Mouse (Mus musculus) liver, embryonic 11.5 days (tissue): ENCODE results near the gene Gm20532. TPM values are rescaled to one million over a fixed set of nuclear protein-coding genes. Genes with fewer than 3 reads are reported as not detected.

Experiments used
- ATAC-seq: fragments of 200-750 bp; cut with Nextera tagmentation; replicated peaks from 2 replicates; pipeline ENCODE4 v1.8.0; 2017; ENCODE audit warnings: moderate number of reproducible peaks, mild to moderate bottlenecking, moderate TSS enrichment, moderate library complexity; ENCODE audit not compliant: low FRiP score
- DNase-seq: peaks from one replicate; pipeline ENCODE4 v3.0.0-alpha.2; 2017; ENCODE audit warnings: low spot score
- H3K27ac ChIP-seq: fragments of 300-500 bp; sonication (generic); 2 replicates; pipeline ENCODE4 v1.5.1; 2014; ENCODE audit warnings: mild to moderate bottlenecking, low read depth, low read length, control low read depth
- H3K27me3 ChIP-seq: fragments of 300-500 bp; sonication (generic); replicated peaks from 2 replicates; pipeline ENCODE4 v1.6.1; 2014; ENCODE audit warnings: low read length, mixed read lengths; ENCODE audit not compliant: control insufficient read depth, insufficient read depth
- H3K36me3 ChIP-seq: fragments of 300-500 bp; sonication (generic); 2 replicates; pipeline ENCODE4 v1.6.1; 2014; ENCODE audit warnings: mild to moderate bottlenecking, low read length, moderate library complexity, mixed read lengths; ENCODE audit not compliant: control insufficient read depth, insufficient read depth
- H3K4me1 ChIP-seq: fragments of 300-500 bp; sonication (generic); replicated peaks from 2 replicates; pipeline ENCODE4 v1.6.1; 2014; ENCODE audit warnings: low read length, mixed read lengths; ENCODE audit not compliant: control insufficient read depth, insufficient read depth
- H3K4me2 ChIP-seq: fragments of 300-500 bp; sonication (generic); 2 replicates; pipeline ENCODE4 v1.6.1; 2014; ENCODE audit warnings: mild to moderate bottlenecking, control low read depth, moderate library complexity
- H3K4me3 ChIP-seq: fragments of 300-500 bp; sonication (generic); 2 replicates; pipeline ENCODE4 v1.5.1; 2014; ENCODE audit warnings: low read depth, low read length, control low read depth
- H3K9ac ChIP-seq: fragments of 300-500 bp; sonication (generic); 2 replicates; pipeline ENCODE4 v1.6.1; 2014; ENCODE audit warnings: low read depth, low read length, control low read depth
- H3K9me3 ChIP-seq: fragments of 300-500 bp; sonication (generic); 2 replicates; pipeline ENCODE4 v1.6.1; 2016; ENCODE audit warnings: low read length, inconsistent platforms, mixed read lengths; ENCODE audit not compliant: control insufficient read depth
- WGBS: fragments of 180-500 bp; shearing (Covaris S2); extraction: QIAGEN DNeasy Blood & Tissue Kit; methylation state at CpG from one replicate; pipeline ENCODE4 v1.1.7; 2014; 5-methylcytosine and 5-hydroxymethylcytosine counted together
- polyA plus RNA-seq: library from polyadenylated mRNA; unstranded; fragments of >200 nt; fragmentation: Nextera tagmentation; extraction: Ambion mirVana; gene quantifications from 2 replicates; pipeline ENCODE4 v1.2.1, GENCODE M21; 2014

The Gm20532 gene
- polyA plus RNA-seq, 1 experiment from 2014 or later: not detected

DNA sequence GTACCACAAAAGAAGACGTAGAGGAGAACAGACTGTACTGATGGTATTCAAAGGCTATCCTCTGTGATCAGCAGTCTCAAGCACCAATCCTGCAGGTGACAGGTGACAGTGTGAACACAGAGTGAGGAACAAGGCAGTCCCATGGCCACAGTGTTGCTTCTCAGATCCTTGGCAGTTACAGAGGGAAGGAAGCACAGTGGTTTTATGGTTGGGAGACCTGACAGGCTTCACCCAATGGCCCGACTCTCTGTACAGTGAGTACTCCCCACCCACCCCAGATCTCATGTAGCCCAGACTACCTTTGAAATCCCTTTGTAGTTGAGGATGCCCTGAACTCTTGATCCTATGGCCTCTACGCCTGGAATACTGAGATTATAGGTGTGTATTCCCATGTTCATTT is 39.0 kb downstream of the Gm20532 start:
- Histone ChIP-seq H3K9ac (no peak overlapping the region), H3K4me3 (no peak overlapping the region), H3K27ac (no peak overlapping the region), H3K27me3 (peaks cover 13% of the 10 kb centered on the region), H3K4me1 (peaks cover 12% of the 10 kb centered on the region), H3K9me3 (no peaks in the 10 kb centered on the region), H3K36me3 (no peaks in the 10 kb centered on the region), H3K4me2 (no peak overlapping the region)
- 60% methylated on average over 3 of the region's 3 CpGs for WGBS
- DNase-seq (no peak), ATAC-seq (no peak)

DNA sequence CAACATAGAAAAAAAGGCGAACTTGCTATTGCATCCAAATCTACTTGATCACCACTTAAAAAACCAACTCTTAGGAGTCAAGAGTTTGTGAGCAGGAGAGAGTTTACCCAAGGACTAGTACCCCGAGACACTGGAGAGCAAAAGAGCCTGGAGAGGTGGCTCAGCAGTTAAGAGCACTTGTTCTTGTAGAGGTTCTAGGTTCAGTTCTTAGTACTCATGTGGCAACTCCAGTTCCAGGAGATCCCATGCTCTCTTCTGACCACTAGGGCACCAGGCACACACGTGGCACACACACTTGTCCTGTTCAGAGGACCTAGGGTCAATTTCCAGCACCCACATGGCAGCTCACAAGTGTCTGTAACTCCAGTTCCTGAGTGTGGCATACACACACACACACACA is 39.6 kb downstream of the Gm20532 start:
- Histone ChIP-seq H3K27me3 (peaks cover 13% of the 10 kb centered on the region), H3K36me3 (no peaks in the 10 kb centered on the region), H3K27ac (no peak overlapping the region), H3K4me3 (no peak overlapping the region), H3K9me3 (no peaks in the 10 kb centered on the region), H3K9ac (no peak overlapping the region), H3K4me2 (no peak overlapping the region), H3K4me1 (peaks cover 12% of the 10 kb centered on the region)
- WGBS: 59% methylated on average over 3 of the region's 3 CpGs
- DNase-seq (no peak), ATAC-seq (no peak)

DNA sequence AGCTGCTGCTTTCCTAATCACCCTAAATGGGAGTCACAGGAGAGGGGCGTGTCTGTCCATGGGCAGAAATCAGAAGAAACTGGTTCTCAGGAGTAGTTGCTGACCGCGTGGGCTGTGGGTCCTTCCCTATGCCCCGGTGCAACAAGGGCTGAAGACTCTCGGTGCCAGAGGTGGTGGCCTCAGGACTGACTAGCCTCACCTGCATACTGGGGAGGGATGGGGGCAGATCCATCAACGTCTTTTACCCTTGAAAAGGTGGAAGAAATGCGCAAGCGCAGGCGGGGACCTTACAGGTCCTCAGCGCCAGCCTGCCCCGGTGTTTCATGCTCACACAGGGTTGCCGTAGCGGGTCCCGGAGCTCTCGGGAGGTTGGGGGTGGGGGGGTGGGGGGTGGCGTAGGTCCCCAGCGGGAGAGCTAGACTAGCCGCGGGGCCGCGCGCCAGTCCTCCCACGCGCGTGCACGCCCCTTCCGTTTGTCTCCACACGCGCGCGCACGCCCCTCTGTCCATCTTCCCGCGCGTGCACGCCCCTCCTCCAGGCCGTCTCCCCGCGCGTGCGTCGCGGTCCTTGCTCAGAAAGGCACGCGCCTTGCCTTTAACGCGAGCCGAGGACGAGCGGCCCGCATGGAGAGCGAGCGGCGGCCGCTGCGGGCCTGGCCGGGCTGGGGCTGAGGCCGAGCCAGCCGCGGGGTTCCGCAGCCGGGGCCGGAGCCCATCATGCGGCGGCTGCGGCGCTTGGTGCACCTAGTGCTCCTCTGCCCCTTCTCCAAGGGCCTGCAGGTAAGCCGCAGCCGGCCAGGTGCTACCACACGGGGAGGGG is 41.7 kb downstream of the Gm20532 start, which contains the start of gene Fam69b:
Gene Fam69b, plus strand, starts transcription at position 537 of the 819 bp plus-strand sequence.
- Histone ChIP-seq H3K4me3 (peak within 1 kb of the TSS; percentile 68), H3K4me2 (peak within 1 kb of the TSS; percentile 93), H3K9ac (peak within 1 kb of the TSS; percentile 72), H3K9me3 (no peaks in the 10 kb centered on the region), H3K27ac (no peak within 1 kb of the TSS), H3K4me1 (peaks cover 12% of the 10 kb centered on the region), H3K36me3 (no peaks in the 10 kb centered on the region), H3K27me3 (peaks cover 13% of the 10 kb centered on the region)
- ATAC-seq (peak; percentile 30; the same call in 1 of the 2 replicates), DNase-seq (peak; percentile 74)
- WGBS: 1% methylated on average over 67 of the region's 70 CpGs

DNA sequence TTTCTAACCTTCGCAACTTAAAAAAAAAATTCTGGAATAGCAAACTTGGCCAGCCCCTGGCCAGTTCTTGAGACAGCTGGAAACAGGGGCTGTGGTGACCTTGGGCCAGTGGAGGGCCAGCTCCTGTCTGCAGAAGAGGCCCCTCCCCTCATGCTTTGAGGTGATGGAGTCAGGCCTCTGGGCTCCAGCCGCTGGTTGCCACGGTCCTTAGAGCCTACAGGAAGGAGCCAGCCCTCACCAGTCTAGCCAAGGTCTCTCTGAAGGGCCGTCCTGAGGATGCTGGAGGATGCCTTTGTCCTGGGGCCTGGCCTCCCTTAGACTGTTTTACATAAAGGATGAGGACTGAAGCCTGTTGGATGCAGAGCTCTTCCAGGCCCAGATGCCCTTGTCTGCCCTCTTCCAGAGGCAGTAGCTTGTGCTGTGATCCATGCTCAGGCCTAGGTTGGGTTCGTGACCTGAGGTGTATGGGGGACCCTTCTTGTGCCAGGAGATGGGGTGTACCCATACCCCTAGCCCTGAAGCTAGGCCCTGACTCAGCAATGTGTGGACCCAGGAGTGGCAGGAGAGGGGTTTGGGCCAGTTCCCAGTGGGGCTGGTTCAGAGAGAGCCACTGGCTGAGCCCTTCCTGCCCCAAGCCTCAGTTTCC is 42.5 kb downstream of the Gm20532 start:
- H3K9ac ChIP-seq: peak overlapping the region; percentile 72
- no peak for DNase-seq
- no peaks in the 10 kb centered on the region for H3K36me3 ChIP-seq
- peak overlapping the region; percentile 93 for H3K4me2 ChIP-seq
- peaks cover 13% of the 10 kb centered on the region for H3K27me3 ChIP-seq
- 31% methylated on average over 5 of the region's 5 CpGs for WGBS
- H3K9me3 ChIP-seq: no peaks in the 10 kb centered on the region
- H3K27ac ChIP-seq: no peak overlapping the region
- ATAC-seq: 0 out of 2 replicates have a peak, but pooled peaks have one; percentile 14
- H3K4me1 ChIP-seq: peaks cover 12% of the 10 kb centered on the region
- peak overlapping the region; percentile 68 for H3K4me3 ChIP-seq

DNA sequence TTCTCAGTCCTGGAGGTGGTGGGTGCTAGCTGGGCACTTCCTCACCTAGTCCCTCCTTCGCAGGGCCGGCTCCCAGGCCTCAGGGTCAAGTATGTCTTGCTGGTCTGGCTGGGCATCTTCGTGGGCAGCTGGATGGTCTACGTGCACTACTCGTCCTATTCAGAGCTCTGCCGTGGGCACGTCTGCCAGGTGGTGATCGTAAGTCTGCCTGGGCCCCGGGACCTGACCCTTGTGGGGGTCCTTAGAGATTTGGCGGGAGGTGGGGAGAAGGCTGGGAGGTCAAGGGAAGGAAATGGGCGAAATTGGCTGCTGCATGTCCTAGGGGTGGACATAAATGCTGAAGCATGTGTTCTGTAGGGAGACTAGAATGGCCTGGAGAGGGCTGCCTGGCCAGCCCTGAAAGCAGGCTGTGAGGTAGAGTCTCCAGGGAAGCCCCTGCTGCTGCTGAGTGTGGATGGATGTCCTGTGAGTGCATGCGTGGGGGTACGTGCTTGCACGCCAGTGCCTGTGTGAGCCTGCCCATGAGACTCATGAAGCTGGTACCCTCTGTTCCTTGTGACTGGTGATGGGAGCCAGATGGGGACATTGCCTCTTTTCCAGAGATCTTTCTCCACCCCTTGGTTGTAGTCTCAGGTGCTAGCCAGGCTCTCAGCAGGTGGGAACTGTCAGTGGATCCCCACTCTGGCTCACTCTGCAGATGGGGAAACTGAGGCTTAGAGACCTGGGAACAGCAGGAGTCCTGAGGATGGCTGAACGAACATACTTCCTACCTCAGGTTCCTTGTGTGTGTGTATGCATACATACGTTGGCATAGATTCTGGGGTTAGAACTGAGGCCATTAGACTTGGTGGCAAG is 46.3 kb downstream of the Gm20532 start:
- Histone ChIP-seq H3K4me1 (peaks cover 16% of the 10 kb centered on the region), H3K9me3 (no peaks in the 10 kb centered on the region), H3K9ac (no peak overlapping the region), H3K27me3 (peaks cover 13% of the 10 kb centered on the region), H3K27ac (no peak overlapping the region), H3K36me3 (peaks cover 22% of the 10 kb centered on the region), H3K4me2 (no peak overlapping the region), H3K4me3 (no peak overlapping the region)
- WGBS: 79% methylated on average over 16 of the region's 16 CpGs
- DNase-seq (no peak), ATAC-seq (no peak)

DNA sequence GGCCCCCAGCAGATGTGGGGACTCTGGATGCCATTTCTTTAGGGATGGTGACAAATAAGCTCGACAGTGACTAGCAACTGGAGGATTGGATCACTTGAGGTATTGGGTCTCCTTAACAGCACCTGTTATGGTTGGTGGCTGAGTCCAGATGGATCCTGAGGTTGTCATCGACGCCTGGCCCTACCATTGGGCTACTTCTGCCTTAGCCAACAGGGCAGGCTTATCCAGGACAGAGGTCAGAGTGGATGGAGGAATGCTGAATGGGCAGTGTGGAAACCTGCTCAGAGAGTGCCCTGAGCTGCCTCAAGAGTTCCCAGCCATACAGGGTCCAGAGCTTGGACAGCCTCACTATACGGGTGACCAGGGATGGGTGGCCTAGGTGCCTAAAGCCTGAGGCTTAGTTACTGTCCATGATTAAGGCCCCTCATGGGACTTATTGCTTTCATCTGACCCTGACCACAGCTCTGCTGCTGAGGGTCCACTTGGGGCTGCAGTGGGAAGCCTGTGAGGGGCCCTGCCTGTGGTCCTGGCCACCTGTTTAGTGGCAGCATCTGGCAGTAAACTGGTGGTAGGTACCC is 47.6 kb downstream of the Gm20532 start:
- Histone ChIP-seq H3K4me2 (no peak overlapping the region), H3K4me1 (peaks cover 24% of the 10 kb centered on the region), H3K9me3 (no peaks in the 10 kb centered on the region), H3K4me3 (no peak overlapping the region), H3K36me3 (peaks cover 33% of the 10 kb centered on the region), H3K27me3 (peaks cover 4% of the 10 kb centered on the region), H3K27ac (no peak overlapping the region), H3K9ac (no peak overlapping the region)
- DNase-seq (peak; percentile 46), ATAC-seq (0 out of 2 replicates have a peak, but pooled peaks have one; percentile 5)
- 66% methylated on average over 4 of the region's 4 CpGs for WGBS

DNA sequence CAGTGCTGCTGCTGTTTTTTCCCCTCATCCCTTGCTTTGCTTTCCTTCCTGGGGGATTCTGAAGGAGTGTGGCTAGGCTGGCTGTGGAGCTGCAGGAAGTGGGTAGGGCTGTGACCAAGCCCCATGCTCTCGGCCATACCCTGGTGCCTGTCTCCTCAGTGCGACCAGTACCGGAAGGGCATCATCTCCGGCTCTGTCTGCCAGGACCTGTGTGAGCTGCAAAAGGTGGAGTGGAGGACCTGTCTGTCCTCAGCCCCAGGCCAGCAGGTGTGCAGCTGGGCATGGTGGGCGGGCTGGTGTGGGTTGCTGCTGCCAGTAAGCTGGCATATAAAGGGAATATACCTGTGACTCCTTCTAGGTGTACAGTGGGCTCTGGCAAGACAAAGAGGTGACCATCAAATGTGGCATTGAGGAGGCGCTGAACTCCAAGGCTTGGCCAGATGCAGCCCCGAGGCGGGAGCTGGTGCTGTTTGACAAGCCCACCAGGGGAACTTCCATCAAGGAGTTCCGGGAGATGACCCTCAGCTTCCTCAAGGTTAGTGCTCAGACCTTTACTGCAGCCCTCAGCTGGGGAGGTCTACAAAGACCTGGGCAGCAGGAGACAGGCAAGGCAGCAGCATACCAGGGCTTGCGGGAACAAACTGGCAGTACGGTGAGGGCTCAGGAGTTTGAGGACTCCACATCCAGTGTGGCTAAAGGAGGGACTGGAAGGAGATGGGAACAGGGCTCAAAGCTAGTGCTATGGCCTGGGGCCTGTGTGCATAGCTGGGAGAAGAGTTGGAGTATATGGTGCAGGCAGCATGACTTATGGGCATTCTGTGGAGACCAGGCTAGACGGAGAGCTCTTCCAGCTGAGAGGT is 48.4 kb downstream of the Gm20532 start:
- Histone ChIP-seq H3K27me3 (no peaks in the 10 kb centered on the region), H3K4me2 (no peak overlapping the region), H3K27ac (0 out of 2 replicates have a peak overlapping the region, but pooled peaks have one; percentile 6), H3K4me1 (peaks cover 21% of the 10 kb centered on the region), H3K4me3 (no peak overlapping the region), H3K36me3 (peaks cover 33% of the 10 kb centered on the region), H3K9me3 (no peaks in the 10 kb centered on the region), H3K9ac (no peak overlapping the region)
- DNase-seq: peak; percentile 78
- peak; percentile 24 for ATAC-seq
- WGBS: 46% methylated on average over 12 of the region's 12 CpGs
